Mouse (Mus musculus) ovary, postnatal 14 days (tissue): ENCODE results near the gene Zfp335.
A peak's percentile ranks its signal among the peaks of the same experiment; 100 is the strongest.
"Not testable (repeated sequence)": the region's sequence is repeated elsewhere in the genome, so short reads cannot be mapped to it uniquely, and the experiment has no call there.

ENCODE experiments used
- DNase-seq: peaks from one replicate; pipeline ENCODE4 v3.0.0; 2022; ENCODE audit warnings: low spot score

Zfp335 gene

GRCm38 (mm10) chr2:164892696-164893216, 18.8 kb downstream of the Zfp335 start:
- no peak for DNase-seq

DNA sequence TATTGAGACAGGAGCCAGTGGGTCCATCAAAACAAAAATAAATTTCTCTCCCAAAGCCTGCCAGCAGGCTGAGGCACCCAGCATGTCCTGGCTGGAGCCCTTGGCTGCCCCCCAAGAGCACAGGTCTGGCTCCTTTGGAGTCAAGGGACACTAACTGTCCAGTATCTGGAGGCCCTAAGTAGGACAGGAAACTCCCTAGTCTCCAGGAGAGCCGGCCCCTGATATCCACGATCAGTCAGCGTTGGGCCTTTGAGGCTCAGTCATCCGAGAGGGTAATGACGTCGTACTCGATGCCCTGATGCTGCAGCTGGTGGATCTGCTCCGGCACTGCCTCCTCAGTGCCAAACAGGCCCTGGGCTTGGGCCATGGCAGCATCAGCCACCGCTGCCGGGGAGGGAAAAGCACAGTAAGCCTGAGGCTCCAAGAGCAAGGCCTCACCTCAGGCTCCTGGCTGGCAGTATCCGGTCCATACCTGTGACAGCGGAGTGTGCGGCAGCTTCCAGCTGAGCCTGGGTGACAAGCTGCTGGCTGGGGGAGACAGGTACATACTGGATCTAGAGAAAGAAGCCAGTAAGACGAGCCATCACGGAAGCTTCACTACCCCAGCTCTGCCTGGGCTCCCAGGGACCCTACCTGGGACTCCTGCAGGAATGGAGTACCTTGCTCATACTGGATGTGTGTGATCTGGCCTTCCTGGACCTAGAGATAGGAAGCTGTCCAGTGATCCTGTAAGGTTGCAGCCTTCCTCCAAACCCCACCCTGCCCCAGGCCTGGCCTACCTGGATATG, 19.5 kb downstream of the Zfp335 start:
- no peak for DNase-seq

- DNase-seq: no peak
Measured at GRCm38 (mm10) chr2:164891056-164891834, 20.3 kb downstream of the Zfp335 start.

- DNase-seq: no peak
Measured at GRCm38 (mm10) chr2:164890411-164891049, 21.0 kb downstream of the Zfp335 start.

GRCm38 (mm10) chr2:164889960-164890359, 21.6 kb downstream of the Zfp335 start:
- DNase-seq: no peak

DNA sequence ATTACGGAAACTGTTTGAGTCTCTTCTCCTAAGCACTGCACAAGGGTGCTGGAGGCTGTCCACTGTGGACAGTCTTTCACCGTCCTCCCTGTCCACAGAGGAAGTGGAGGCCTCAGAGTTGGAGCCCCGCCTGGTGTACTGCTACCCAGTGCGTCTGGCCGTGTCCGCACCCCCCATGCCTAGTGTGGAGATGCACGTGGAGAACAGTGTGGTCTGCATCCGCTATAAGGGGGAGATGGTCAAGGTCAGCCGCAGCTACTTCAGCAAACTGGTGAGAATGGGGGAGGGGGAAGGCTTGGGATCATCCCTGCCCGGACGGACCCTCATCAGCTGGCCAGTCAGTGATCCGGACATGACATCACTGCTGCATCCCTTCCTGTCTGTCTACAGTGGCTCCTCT, 22.6 kb downstream of the Zfp335 start:
- no peak for DNase-seq

GRCm38 (mm10) chr2:164886617-164887016, 24.9 kb downstream of the Zfp335 start:
- DNase-seq: no peak

DNA sequence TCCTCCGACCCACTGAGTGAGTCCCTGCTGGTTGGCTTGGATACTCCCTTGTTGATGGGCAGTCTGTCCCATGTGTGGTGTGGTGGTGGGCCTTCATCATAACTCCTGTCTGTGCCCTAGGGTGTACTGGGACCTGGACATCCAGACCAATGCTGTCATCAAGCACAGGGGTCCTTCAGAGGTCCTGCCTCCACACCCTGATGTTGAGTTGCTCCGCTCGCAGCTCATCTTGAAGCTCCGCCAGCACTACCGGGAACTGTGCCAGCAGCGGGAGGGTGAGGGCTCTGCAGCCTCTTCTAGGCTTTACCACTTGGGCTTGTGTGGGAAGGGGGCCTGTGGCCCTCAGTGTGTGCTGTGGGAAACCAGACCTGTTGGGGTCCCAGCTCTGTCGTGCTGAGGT, 25.8 kb downstream of the Zfp335 start:
- DNase-seq: peak; percentile 79

DNA sequence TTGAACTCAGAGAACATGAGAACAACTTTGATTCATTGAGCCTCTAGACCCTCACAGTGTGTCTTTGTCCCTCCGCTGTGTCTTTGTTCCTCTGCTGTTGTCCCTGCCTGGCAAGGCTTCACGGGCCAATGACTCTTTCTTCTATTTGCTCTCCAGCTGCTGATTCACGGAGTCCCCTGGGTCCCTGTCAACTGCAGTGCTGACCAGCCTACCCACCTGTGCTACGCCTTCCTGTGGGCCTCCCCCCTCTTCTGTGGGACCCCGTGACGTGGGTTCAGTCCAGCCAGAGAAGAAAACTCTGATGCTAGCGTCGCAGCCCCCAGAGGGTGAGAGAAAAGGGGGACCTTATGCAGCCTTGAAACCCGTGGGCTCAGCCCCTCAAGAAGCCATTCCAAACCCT, 28.9 kb downstream of the Zfp335 start:
- no peak for DNase-seq

GRCm38 (mm10) chr2:164879568-164880277, 31.8 kb downstream of the Zfp335 start:
- peak; percentile 91 for DNase-seq

- DNase-seq: peak; percentile 96
Measured at GRCm38 (mm10) chr2:164879228-164879567, 32.4 kb downstream of the Zfp335 start, which contains the start of gene Pcif1. Pcif1 (plus strand) TSS chr2:164879304.

DNA sequence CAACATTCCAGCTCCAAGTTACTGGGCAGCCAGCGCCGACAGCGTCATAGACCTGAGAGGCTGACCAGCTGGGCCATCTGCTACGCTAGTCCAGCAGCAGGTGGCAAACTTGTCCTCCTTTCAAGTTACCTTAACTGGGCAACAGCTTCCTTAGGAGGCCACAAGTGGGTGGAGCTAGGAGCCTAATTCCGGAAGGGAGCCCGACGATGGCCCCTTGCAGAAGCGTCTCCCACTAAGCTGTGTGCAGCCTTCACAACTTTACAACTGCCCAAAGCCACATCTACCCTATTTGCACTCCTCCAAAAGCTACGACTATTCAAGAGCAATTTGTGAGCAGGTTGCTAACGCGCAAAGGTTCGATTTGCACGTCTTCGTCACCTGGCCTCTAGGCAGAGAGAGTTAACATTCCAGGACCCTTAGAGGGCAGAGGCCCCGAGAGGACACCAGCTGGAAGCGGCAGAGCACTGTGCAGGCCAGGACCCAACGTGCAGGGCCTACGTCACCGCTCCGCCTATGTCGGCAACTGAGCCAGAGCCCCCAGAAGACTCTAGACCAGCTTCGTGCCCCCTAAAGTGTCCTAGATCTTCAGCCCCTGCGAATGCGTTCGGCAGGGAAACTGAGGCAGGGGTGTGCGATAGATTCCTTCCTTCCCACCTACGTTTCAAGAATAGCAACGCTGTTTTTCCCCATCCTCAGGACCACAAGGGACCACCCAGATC, 32.9 kb downstream of the Zfp335 start:
- DNase-seq: peak; percentile 53

GRCm38 (mm10) chr2:164877376-164878215, 34.0 kb downstream of the Zfp335 start:
- DNase-seq: not testable (repeated sequence)

DNA sequence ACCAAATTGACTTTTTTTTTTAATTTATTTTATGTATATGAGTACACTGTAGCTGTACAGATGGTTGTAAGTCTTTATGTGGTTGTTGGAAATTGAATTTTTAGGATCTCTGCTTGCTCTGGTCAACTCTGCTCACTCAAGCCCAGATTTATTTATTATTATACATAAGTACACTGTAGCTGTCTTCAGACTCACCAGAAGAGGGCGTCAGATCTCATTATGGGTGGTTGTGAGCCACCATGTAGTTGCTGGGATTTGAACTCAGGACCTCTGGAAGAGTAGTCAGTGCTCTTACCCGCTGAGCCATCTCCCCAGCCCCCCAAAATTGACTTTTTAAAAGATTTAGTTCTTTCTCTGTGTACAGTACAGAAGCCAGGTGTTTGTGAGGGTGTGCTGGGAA, 35.9 kb downstream of the Zfp335 start:
- DNase-seq: not testable (repeated sequence)

- no peak for DNase-seq
Measured at GRCm38 (mm10) chr2:164874239-164874769, 37.3 kb downstream of the Zfp335 start.

DNA sequence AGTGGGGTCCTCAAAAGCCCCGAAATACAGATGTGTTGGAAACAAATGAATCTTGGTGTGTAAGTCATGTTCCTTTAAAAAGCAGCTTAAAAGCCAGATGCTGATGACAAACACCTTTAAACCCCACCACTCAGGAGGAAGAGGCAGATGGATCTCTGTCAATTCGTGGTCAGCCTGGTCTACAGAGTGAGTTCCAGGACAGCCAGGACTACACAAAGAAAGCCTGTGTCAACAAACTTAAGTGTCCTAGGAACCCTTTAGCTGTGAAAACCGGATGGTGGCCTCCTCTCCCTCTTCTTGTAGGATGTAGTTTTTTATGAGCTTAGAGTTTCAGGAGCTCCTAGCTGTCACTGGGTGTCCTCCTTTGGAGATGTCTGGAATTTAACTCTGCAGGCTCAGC, 37.9 kb downstream of the Zfp335 start:
- DNase-seq: no peak

DNA sequence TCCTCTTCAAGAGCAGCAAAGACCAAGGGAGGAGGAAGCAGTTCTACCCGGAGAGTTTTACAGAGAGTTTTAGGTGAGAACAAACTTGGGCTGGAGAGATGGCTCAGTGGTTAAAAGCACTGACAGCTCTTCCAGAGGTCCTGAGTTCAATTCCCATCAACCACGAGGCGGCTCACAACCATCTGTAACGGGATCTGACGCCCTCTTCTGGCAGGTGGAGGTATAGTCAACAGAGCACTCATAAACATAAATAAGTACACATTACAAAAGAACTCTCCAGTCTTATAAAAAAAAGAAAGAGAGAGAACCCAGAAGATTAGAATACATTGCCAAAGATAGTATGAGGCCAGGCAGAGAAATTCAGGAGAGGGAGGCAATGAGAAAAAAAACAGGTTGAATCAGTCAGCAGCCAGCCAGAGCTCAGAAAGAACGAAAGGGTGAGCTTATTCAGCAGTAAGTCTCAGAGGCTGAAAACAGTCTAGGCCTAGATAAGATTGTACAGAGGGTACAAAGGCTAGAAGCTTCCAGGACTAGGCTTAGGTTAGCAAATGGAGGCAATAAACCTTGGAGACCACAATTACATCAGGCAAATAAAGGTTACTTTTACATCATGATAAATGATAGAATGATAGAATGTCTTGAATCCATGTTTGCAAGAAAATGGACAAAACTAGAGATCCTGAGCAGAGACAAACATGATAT, 39.8 kb downstream of the Zfp335 start:
- DNase-seq: no peak

DNA sequence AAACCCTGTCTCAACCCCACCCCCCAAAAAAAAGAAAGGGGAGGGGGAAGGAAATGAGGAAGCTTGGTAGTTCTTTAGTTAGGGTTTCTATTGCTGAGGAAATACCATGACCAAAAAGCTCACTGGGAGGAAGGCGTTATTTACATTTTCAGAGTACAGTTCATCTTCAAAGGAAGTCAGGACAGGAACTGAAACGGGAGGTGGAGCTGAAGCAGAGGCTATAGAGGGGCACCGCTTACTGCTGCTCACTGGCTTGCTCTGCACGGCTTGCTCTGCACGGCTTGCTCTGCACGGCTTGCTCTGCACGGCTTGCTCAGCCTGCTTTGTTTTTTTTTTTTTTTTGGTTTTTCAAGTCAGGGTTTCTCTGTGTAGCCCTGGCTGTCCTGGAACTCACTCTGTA, 43.1 kb downstream of the Zfp335 start:
- DNase-seq: no peak

GRCm38 (mm10) chr2:164867566-164867965, 44.0 kb downstream of the Zfp335 start:
- no peak for DNase-seq
